Mouse (Mus musculus): ENCODE measurements around the gene Gfy. TPM values are rescaled to one million over a fixed set of nuclear protein-coding genes. Genes with fewer than 3 reads are reported as not detected.
A peak's percentile ranks its signal among the peaks of the same experiment; 100 is the strongest.

Gfy gene
- total and polyA plus RNA-seq, 3 experiments, result not detected

DNA sequence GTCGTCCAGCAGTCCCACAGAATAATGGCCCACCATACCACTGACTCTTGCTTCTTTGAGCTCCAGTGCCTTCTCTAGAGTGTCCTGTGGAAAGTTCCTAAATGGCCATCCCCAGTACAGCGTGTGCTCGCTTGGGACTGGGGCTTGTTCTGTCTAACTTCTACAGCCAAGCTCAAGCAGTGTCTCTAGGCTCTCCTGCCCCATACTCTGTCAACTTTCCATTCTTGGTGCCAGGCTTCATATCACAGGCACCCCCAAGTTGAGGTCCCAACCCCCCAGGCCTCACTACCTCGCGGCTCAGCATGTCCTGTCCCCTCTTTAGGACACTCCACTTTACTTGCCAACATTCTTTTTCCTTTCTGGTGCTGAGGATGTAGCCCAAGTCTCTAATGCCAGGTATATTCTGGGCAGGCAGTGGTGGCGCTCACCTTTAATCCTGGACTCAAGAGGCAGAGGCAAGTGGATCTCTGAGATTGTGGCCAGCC lies 19.0 kb downstream of the Gfy start:
- H3K27ac ChIP-seq, result no peak overlapping the region
- WGBS, result 89% methylated on average over 6 of the region's 6 CpGs
- peaks cover 3% of the 10 kb centered on the region; the same call in 1 of the 2 replicates for H3K27me3 ChIP-seq (ENCODE audit: control insufficient read depth, insufficient read depth, low read length)
- no peak overlapping the region for H3K9ac ChIP-seq (ENCODE audit: low read depth, low read length)
- no peaks in the 10 kb centered on the region for H3K79me2 ChIP-seq (replicated peaks; ENCODE audit: control insufficient read depth, insufficient read depth, low read length)
- DNase-seq, result no peak
- peaks cover 2% of the 10 kb centered on the region for H3K4me1 ChIP-seq (ENCODE audit: control insufficient read depth, insufficient read depth, low read length)
- no peak overlapping the region for H3K4me3 ChIP-seq
- intact Hi-C loops (cut with DNase I), result loop anchor here (5.0 kb wide), 1 partner anchor 137 kb away; no protein-coding TSS in a partner anchor
- H3K36me3 ChIP-seq (ENCODE audit: control insufficient read depth, insufficient read depth, low read length), result no peaks in the 10 kb centered on the region
- TF ChIP-seq EP300 (IDR thresholded peaks at IDR 0.05; ENCODE audit: insufficient read depth, low read depth, low read length) (no peak), POLR2A (IDR thresholded peaks at IDR 0.05; ENCODE audit: insufficient read depth, low read depth, low read length) (no peak)

- Histone ChIP-seq H3K27me3 (ENCODE audit: control insufficient read depth, insufficient read depth, low read length) (peaks cover 1% of the 10 kb centered on the region; the same call in 1 of the 2 replicates), H3K4me1 (ENCODE audit: control insufficient read depth, insufficient read depth, low read length) (peaks cover 3% of the 10 kb centered on the region; the same call in 1 of the 2 replicates), H3K9ac (ENCODE audit: low read depth, low read length) (no peak overlapping the region), H3K27ac (no peak overlapping the region), H3K36me3 (ENCODE audit: control insufficient read depth, insufficient read depth, low read length) (no peaks in the 10 kb centered on the region), H3K4me3 (no peak overlapping the region), H3K79me2 (replicated peaks; ENCODE audit: control insufficient read depth, insufficient read depth, low read length) (no peaks in the 10 kb centered on the region)
- intact Hi-C loops (cut with DNase I), result no loop called here
- no peak for DNase-seq
- TF ChIP-seq POLR2A (IDR thresholded peaks at IDR 0.05; ENCODE audit: insufficient read depth, low read depth, low read length) (no peak), CTCF (IDR thresholded peaks at IDR 0.05) (no peak), EP300 (IDR thresholded peaks at IDR 0.05; ENCODE audit: insufficient read depth, low read depth, low read length) (no peak)
- 97% methylated on average over 6 of the region's 6 CpGs for WGBS
These were observed 20.4 kb downstream of the Gfy start for GRCm38 (mm10) chr7:45158991-45159390.

- 85% methylated on average over 14 of the region's 14 CpGs for WGBS
- intact Hi-C loops (cut with DNase I), result no loop called here
- Histone ChIP-seq H3K27ac (no peak overlapping the region), H3K4me1 (ENCODE audit: control insufficient read depth, insufficient read depth, low read length) (peaks cover 3% of the 10 kb centered on the region; the same call in 1 of the 2 replicates), H3K4me3 (no peak overlapping the region), H3K27me3 (ENCODE audit: control insufficient read depth, insufficient read depth, low read length) (no peaks in the 10 kb centered on the region), H3K36me3 (ENCODE audit: control insufficient read depth, insufficient read depth, low read length) (peaks cover 2% of the 10 kb centered on the region), H3K9ac (ENCODE audit: low read depth, low read length) (no peak overlapping the region), H3K79me2 (replicated peaks; ENCODE audit: control insufficient read depth, insufficient read depth, low read length) (no peaks in the 10 kb centered on the region)
- no peak for TF ChIP-seq EP300 (IDR thresholded peaks at IDR 0.05; ENCODE audit: insufficient read depth, low read depth, low read length)
- no peak for TF ChIP-seq CTCF (IDR thresholded peaks at IDR 0.05)
- no peak for TF ChIP-seq POLR2A (IDR thresholded peaks at IDR 0.05; ENCODE audit: insufficient read depth, low read depth, low read length)
- DNase-seq, result no peak
These were observed 21.9 kb downstream of the Gfy start for GRCm38 (mm10) chr7:45157459-45157858.

GRCm38 (mm10) chr7:45156206-45156605 lies 23.2 kb downstream of the Gfy start:
- WGBS, result 89% methylated on average over 15 of the region's 15 CpGs
- H3K9ac ChIP-seq (ENCODE audit: low read depth, low read length), result no peak overlapping the region
- DNase-seq, result no peak
- intact Hi-C loops (cut with DNase I), result no loop called here
- H3K79me2 ChIP-seq (replicated peaks; ENCODE audit: control insufficient read depth, insufficient read depth, low read length), result no peaks in the 10 kb centered on the region
- H3K27me3 ChIP-seq (ENCODE audit: control insufficient read depth, insufficient read depth, low read length), result no peaks in the 10 kb centered on the region
- H3K4me1 ChIP-seq (ENCODE audit: control insufficient read depth, insufficient read depth, low read length), result peaks cover 1% of the 10 kb centered on the region; the same call in 1 of the 2 replicates
- H3K36me3 ChIP-seq (ENCODE audit: control insufficient read depth, insufficient read depth, low read length), result peaks cover 2% of the 10 kb centered on the region
- H3K27ac ChIP-seq, result no peak overlapping the region
- H3K4me3 ChIP-seq, result no peak overlapping the region
- no peak for TF ChIP-seq CTCF (IDR thresholded peaks at IDR 0.05)

DNA sequence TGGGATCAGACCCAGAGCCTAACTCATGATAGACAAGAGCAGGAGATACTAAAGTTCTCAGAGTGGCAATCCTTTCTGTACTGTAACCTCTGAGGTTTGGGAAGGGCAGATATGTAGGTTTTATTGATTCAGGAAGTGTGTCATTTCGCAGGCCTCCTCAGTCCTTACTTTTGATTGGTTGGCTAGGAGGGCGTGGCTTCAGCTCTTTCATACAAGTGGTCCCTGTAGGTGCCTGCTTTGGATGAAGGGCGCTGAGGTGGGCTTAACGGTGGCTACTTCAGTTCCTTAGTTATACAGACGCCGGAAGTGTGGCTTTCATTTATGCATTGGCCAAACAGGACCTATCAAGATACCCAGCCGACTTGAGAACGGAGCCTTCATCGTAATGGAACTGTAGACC lies 23.8 kb downstream of the Gfy start:
- no peak for TF ChIP-seq CTCF (IDR thresholded peaks at IDR 0.05)
- no peak for TF ChIP-seq EP300 (IDR thresholded peaks at IDR 0.05; ENCODE audit: insufficient read depth, low read depth, low read length)
- TF ChIP-seq POLR2A (IDR thresholded peaks at IDR 0.05; ENCODE audit: insufficient read depth, low read depth, low read length), result no peak
- WGBS, result 82% methylated on average over 9 of the region's 9 CpGs
- Histone ChIP-seq H3K4me3 (no peak overlapping the region), H3K36me3 (ENCODE audit: control insufficient read depth, insufficient read depth, low read length) (peaks cover 2% of the 10 kb centered on the region), H3K27me3 (ENCODE audit: control insufficient read depth, insufficient read depth, low read length) (no peaks in the 10 kb centered on the region), H3K79me2 (replicated peaks; ENCODE audit: control insufficient read depth, insufficient read depth, low read length) (no peaks in the 10 kb centered on the region), H3K27ac (no peak overlapping the region), H3K4me1 (ENCODE audit: control insufficient read depth, insufficient read depth, low read length) (peaks cover 5% of the 10 kb centered on the region; the same call in 1 of the 2 replicates), H3K9ac (ENCODE audit: low read depth, low read length) (no peak overlapping the region)
- intact Hi-C loops (cut with DNase I), result no loop called here
- DNase-seq, result no peak

- intact Hi-C loops (cut with DNase I), result loop anchor here (1.0 kb wide), 1 partner anchor 26 kb away; no protein-coding TSS in a partner anchor
- TF ChIP-seq CTCF (IDR thresholded peaks at IDR 0.05) (peak; percentile 66), POLR2A (IDR thresholded peaks at IDR 0.05; ENCODE audit: insufficient read depth, low read depth, low read length) (no peak), EP300 (IDR thresholded peaks at IDR 0.05; ENCODE audit: insufficient read depth, low read depth, low read length) (no peak)
- Histone ChIP-seq H3K4me3 (peak overlapping the region; percentile 69), H3K9ac (ENCODE audit: low read depth, low read length) (no peak overlapping the region), H3K36me3 (ENCODE audit: control insufficient read depth, insufficient read depth, low read length) (peaks cover 2% of the 10 kb centered on the region), H3K27ac (peak overlapping the region; percentile 97), H3K4me1 (ENCODE audit: control insufficient read depth, insufficient read depth, low read length) (peaks cover 6% of the 10 kb centered on the region; the same call in 1 of the 2 replicates), H3K79me2 (replicated peaks; ENCODE audit: control insufficient read depth, insufficient read depth, low read length) (no peaks in the 10 kb centered on the region), H3K27me3 (ENCODE audit: control insufficient read depth, insufficient read depth, low read length) (no peaks in the 10 kb centered on the region)
- DNase-seq, result peak; percentile 55 to 61
- 65% methylated on average over 12 of the region's 12 CpGs for WGBS
These were observed 24.3 kb downstream of the Gfy start for GRCm38 (mm10) chr7:45154993-45155514.

Data from heart, adult 2 months (tissue).